Mouse (Mus musculus): ENCODE results near the gene Zbtb43. TPM values are rescaled to one million over a fixed set of nuclear protein-coding genes. Genes with fewer than 3 reads are reported as not detected.

Zbtb43 gene
- polyA plus RNA-seq, 1 experiment from 2014 or later, result 26.9 TPM

DNA sequence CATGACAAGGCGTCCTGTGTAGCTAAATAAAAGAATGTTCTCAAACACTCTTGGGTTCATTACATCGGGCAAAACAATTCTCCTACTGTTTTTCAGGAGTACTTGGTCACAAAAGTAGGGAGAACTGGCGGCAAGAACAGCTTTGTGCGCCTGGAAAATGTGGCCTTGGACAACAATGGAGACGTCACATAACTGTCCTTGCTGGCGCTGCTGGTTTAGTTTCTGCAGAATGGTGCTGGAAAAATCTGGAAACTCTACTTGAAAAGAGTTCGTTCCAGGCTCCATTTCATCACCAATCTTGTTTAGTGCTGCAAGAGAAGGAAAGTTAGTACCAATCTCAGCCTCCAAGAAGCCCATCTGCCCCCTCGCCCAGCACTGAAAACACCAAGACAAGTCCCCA, 13.5 kb downstream of the Zbtb43 start:
- no peak for TF ChIP-seq CTCF (IDR thresholded peaks at IDR 0.05)
- POLR2A ChIA-PET, result no interaction called here
- CTCF ChIA-PET, result interaction anchor here (2.0 kb wide), 1 partner anchor 9 kb away, joined by 5 read pairs; no protein-coding TSS in a partner anchor
- in situ Hi-C loops (cut with MboI; ENCODE audit: low pct_unique_long_range_greater_than_20kb), result no loop called here
- no peak for DNase-seq (ENCODE audit: low read depth, low spot score)
- ATAC-seq, result no peak
- H3K27me3 ChIP-seq, result no peaks in the 10 kb centered on the region

DNA sequence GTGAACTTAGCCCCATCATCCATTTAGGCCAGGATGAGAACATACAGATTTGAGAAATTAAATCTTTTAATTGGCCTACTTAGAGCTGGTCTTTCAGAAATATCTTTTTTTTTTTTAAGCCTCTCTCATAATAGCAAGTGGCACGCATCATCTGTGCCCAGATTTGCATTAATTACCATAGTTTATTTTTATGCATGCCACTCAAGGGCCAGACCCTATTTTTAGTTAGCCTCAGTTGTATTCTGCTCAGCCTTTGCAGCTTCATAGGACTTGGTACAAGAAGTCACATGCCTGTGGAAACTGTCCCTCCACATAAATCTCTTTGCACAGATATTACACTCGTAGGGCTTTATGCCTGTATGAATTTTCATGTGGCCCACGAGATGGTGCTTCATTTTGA, 14.9 kb downstream of the Zbtb43 start:
- ATAC-seq, result no peak
- ChIA-PET CTCF (no interaction called here), POLR2A (interaction anchor here (0.6 to 0.7 kb wide), 2 partner anchors 11 to 33 kb away, joined by 3 read pairs; no protein-coding TSS in a partner anchor)
- TF ChIP-seq CTCF (IDR thresholded peaks at IDR 0.05), result no peak
- in situ Hi-C loops (cut with MboI; ENCODE audit: low pct_unique_long_range_greater_than_20kb), result no loop called here
- H3K27me3 ChIP-seq, result no peaks in the 10 kb centered on the region
- no peak for DNase-seq (ENCODE audit: low read depth, low spot score)

DNA sequence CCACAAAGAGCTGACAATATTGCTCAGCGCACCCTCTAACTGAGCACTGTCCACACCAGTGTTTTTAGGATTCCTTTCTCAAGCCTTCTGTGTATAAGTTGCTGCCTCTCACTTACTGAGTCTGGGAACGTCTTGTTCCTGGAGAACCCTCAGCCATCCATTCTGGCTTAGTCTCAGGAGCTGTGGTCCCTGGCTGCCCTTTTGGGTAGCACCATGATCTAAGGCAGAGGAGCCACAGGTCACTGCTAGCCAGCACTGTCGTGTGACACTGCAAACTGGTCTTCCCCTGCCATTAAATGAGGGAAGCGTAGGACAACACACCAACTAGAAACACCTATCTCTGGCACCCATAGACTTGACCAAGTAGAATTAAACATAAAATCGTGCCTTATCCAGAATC, 15.6 kb downstream of the Zbtb43 start:
- ChIA-PET CTCF (no interaction called here), POLR2A (interaction anchor here (0.6 kb wide), 1 partner anchor 33 kb away, joined by 3 read pairs; no protein-coding TSS in a partner anchor)
- H3K27me3 ChIP-seq, result no peaks in the 10 kb centered on the region
- in situ Hi-C loops (cut with MboI; ENCODE audit: low pct_unique_long_range_greater_than_20kb), result no loop called here
- ATAC-seq, result no peak
- no peak for TF ChIP-seq CTCF (IDR thresholded peaks at IDR 0.05)
- no peak for DNase-seq (ENCODE audit: low read depth, low spot score)

DNA sequence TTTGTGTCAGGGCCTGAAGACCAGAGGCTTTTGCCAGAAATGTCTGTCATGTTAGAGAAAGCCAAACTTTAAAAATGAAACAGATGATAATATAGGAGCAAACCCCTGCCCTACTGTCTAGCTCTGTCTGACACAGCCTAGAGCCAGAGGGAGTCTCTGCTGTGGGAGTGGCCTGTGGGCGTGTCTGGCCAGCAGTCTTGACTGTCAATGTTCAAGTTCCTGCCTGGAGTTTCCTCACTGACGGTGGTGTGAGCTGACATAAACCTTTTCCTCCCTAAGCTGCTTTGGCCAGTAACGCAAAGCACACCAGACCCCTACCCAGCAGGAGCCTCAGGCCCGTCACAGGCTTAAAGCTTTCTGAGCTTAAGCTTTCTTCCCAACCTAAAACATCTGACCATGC, 16.2 kb downstream of the Zbtb43 start:
- no peak for ATAC-seq
- DNase-seq (ENCODE audit: low read depth, low spot score), result no peak
- in situ Hi-C loops (cut with MboI; ENCODE audit: low pct_unique_long_range_greater_than_20kb), result no loop called here
- TF ChIP-seq CTCF (IDR thresholded peaks at IDR 0.05), result no peak
- ChIA-PET POLR2A (no interaction called here), CTCF (interaction anchor here (0.6 kb wide), 1 partner anchor 91 kb away, joined by 3 read pairs; no protein-coding TSS in a partner anchor)
- no peaks in the 10 kb centered on the region for H3K27me3 ChIP-seq

DNA sequence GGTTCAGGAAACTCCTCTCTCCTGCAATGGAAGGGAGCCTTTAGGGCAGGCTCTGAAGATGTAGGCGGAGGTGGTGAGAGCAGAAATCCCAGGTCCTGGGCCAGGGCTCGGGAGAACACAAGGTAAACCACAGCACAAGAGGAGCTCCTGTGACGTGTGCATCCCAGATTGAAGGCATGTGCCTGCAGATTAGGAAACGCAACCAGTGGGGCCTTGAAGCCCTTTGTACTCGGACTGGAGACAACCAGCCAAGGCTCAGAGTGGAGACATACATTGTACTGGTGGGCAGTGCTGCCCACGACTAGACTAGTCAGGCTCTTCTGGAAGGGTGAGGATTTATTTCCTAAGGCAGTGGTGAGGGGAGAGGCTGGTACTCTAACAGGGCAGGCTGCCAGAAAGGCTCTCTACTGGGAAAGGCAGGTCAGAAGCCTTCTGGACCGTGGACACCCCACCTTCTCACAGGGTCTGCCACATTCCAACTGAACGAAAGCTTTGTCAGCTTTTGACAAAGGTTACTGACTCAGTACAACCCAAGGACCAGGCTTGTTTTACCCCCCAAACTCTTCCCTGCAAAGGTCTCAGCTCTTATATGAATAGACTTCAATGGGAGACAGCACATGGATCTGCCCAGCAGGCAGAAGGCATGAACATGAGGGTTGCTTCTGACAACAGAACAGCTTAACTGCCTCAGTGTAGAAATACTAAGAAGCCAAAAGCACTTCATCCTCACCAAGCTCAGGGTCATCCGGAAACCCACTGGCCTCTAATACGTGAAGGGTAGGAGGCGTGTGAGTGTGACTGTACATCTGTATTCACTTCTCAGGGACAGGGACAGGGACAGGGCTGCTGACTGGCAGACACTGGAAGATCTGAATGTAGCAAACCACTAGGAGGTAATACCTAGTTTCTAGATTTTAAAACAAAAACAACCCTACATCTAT, 17.1 kb downstream of the Zbtb43 start:
- in situ Hi-C loops (cut with MboI; ENCODE audit: low pct_unique_long_range_greater_than_20kb), result no loop called here
- DNase-seq (ENCODE audit: low read depth, low spot score) (no peak), ATAC-seq (no peak)
- POLR2A ChIA-PET, result interaction anchor here (0.9 kb wide), 1 partner anchor 16 kb away, joined by 6 read pairs; no protein-coding TSS in a partner anchor
- H3K27me3 ChIP-seq, result no peaks in the 10 kb centered on the region
- CTCF ChIA-PET, result no interaction called here
- no peak for TF ChIP-seq CTCF (IDR thresholded peaks at IDR 0.05)

DNA sequence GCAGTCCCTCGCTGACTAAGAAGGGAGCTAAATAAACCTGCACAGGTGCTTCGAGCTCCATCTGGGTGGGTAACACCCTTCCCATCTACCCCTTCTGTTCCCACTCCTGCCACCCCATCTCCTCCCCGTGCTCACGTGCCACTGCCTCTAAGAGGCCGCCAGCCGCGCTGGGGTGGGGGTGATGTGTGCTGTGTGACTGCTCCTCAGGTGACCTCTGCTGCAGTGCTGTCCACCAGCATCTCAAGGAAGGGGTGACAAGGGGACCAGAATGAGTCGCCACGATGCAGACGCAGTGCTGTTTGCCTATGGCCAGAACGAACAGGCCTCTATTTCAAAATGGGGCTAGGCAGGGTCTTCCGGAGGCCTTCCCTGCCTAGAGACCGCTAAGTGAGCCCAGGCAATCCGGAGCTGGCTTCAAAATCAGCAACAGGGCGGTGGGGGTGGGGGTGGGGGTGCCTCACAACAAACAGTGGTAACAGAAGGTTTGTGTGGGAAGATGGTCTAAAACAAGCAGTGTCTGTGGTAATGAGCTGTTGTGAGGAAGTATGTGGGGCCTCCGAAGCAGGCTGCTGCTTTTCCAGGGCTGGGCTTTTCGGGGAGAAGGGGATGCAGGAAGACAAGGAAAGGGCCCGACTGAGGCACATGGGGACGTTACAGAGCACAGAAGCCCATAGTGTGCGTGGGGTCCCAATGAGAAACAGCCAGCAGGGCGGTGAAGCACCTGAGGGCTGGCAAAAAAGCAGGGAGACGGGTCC, 19.1 kb downstream of the Zbtb43 start:
- ATAC-seq (no peak), DNase-seq (ENCODE audit: low read depth, low spot score) (no peak)
- in situ Hi-C loops (cut with MboI; ENCODE audit: low pct_unique_long_range_greater_than_20kb), result no loop called here
- CTCF ChIA-PET, result no interaction called here
- no peak for TF ChIP-seq CTCF (IDR thresholded peaks at IDR 0.05)
- H3K27me3 ChIP-seq, result no peaks in the 10 kb centered on the region
- POLR2A ChIA-PET, result interaction anchor here (0.7 kb wide), 1 partner anchor 305 kb away, joined by 3 read pairs; no protein-coding TSS in a partner anchor

DNA sequence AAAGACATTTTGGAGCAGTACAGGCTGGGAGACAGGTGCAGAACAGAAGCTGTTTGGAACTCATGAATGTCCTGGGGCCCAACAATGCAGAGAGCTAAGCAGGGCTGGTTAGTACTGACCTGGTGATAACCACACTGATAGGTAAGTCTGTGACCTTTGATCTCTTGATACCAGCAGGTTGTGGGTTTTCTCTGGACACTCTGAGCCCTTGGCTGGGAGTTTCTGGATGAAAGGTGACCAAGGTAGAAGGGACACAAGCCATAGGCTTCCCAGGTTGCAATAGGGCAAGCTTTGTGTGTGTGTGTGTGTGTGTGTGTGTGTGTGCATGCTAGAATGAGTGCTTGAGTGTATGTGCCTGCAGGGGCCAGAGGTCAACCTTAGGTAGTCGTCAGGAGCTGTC, 21.6 kb downstream of the Zbtb43 start:
- ATAC-seq (no peak), DNase-seq (ENCODE audit: low read depth, low spot score) (no peak)
- no peaks in the 10 kb centered on the region for H3K27me3 ChIP-seq
- in situ Hi-C loops (cut with MboI; ENCODE audit: low pct_unique_long_range_greater_than_20kb), result no loop called here
- CTCF ChIA-PET, result no interaction called here
- no peak for TF ChIP-seq CTCF (IDR thresholded peaks at IDR 0.05)
- POLR2A ChIA-PET, result no interaction called here

DNA sequence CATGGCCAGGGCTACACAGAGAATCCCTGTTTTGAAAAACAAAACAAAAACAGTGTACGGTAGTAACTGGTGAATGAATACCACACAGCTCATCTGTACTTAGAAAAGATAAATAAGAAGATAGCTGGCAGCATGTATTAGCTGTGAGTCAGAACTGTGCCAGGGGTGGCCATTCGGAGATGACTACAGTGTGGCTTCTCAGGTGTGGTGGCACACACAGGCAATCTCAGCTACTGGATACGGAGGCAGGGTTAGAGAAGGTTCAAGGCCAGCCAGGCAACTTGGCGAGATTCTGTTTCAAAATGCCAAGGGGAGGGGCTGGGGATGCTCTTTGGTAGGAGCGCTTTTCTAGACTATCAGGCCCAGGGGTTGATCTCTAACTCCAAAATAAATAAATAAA, 22.6 kb downstream of the Zbtb43 start:
- in situ Hi-C loops (cut with MboI; ENCODE audit: low pct_unique_long_range_greater_than_20kb), result no loop called here
- no peak for ATAC-seq
- POLR2A ChIA-PET, result no interaction called here
- CTCF ChIA-PET, result no interaction called here
- TF ChIP-seq CTCF (IDR thresholded peaks at IDR 0.05), result no peak
- no peaks in the 10 kb centered on the region for H3K27me3 ChIP-seq
- no peak for DNase-seq (ENCODE audit: low read depth, low spot score)

DNA sequence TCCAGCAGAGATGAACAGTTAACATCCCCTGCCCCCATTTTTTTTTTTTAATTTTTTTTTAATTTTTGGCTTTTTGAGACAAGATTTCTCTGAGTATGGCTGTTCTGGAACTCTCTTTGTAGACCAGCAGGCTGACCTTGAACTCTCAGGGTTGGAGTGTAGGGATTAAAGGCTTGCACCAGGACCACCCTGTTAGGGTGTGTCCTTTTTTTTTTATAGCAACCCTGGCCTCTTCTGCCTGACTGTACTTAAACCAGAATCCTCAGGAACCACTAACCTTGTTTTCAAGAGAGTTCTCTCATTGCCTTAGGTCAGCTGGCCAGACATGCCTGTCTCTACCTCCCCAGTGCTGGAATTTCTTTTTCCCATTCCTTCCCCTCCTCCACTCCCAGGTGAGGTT, 23.5 kb downstream of the Zbtb43 start:
- ChIA-PET POLR2A (interaction anchor here (0.6 kb wide), 1 partner anchor 12 kb away, joined by 3 read pairs; no protein-coding TSS in a partner anchor), CTCF (no interaction called here)
- no peak for DNase-seq (ENCODE audit: low read depth, low spot score)
- in situ Hi-C loops (cut with MboI; ENCODE audit: low pct_unique_long_range_greater_than_20kb), result no loop called here
- H3K27me3 ChIP-seq, result no peaks in the 10 kb centered on the region
- no peak for TF ChIP-seq CTCF (IDR thresholded peaks at IDR 0.05)
- ATAC-seq, result no peak

DNA sequence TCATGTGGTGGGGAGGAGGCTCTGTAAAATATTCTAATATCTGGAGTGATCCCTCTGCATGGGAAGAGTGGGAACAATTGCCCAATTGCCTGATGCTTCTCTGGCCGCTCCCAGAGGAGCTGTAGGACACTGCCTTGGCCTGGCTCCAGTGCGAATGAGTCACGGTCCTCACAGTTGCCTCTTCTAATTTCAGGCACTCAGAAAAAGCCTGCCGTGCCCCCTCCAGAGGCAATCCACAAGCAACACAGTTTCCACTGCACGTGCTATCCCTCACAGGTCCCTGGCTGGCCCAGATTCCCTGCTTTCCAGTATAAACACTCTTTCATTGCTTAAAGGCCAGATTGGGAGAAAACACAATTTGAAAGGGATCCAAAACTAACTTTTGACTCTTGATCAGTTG, 24.0 kb downstream of the Zbtb43 start:
- DNase-seq (ENCODE audit: low read depth, low spot score), result peak; percentile 82
- no peak for TF ChIP-seq CTCF (IDR thresholded peaks at IDR 0.05)
- ChIA-PET CTCF (no interaction called here), POLR2A (interaction anchor here (0.6 kb wide), 1 partner anchor 12 kb away, joined by 3 read pairs; no protein-coding TSS in a partner anchor)
- no peaks in the 10 kb centered on the region for H3K27me3 ChIP-seq
- in situ Hi-C loops (cut with MboI; ENCODE audit: low pct_unique_long_range_greater_than_20kb), result no loop called here
- ATAC-seq, result peak; percentile 47

DNA sequence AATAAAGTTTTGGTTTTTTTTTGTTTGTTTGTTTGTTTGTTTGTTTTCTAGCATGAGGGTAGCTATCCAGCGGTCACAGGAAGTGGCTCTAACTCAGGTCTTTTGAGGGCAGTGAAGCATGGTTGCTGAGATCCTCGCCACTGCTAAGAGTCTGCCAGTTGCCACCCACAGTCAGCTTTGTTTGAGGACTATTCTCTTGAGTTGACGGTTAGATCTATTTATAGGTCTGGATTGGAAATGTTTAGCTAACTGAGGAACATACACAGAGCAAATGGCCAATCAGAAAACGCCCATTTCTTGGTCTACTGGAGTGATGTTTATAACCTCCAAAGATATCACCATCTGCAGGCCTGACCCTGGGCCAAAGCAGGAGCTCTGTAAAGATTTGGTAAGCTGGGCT, 25.7 kb downstream of the Zbtb43 start:
- ATAC-seq (no peak), DNase-seq (ENCODE audit: low read depth, low spot score) (no peak)
- no peaks in the 10 kb centered on the region for H3K27me3 ChIP-seq
- CTCF ChIA-PET, result no interaction called here
- POLR2A ChIA-PET, result interaction anchor here (0.6 kb wide), 1 partner anchor 14 kb away, joined by 3 read pairs; no protein-coding TSS in a partner anchor
- in situ Hi-C loops (cut with MboI; ENCODE audit: low pct_unique_long_range_greater_than_20kb), result no loop called here
- TF ChIP-seq CTCF (IDR thresholded peaks at IDR 0.05), result no peak
